Mouse (Mus musculus) hindbrain, embryonic 13.5 days (tissue): ENCODE data around the gene Slc25a34. TPM values are rescaled to one million over a fixed set of nuclear protein-coding genes. Genes with fewer than 3 reads are reported as not detected.

ENCODE experiments used
- ATAC-seq: fragments of 200-750 bp; cut with Nextera tagmentation; 2 replicates; pipeline ENCODE4 v1.8.0; 2017; ENCODE audit warnings: moderate TSS enrichment; ENCODE audit not compliant: low FRiP score
- H3K27ac ChIP-seq: fragments of 300-500 bp; sonication (generic); 2 replicates; pipeline ENCODE4 v1.5.1; 2015; ENCODE audit warnings: inconsistent platforms, mild to moderate bottlenecking, moderate library complexity
- H3K27me3 ChIP-seq: fragments of 300-500 bp; sonication (generic); 2 replicates; pipeline ENCODE4 v1.6.1; 2015; ENCODE audit warnings: mild to moderate bottlenecking, inconsistent platforms
- H3K36me3 ChIP-seq: fragments of 300-500 bp; sonication (generic); 2 replicates; pipeline ENCODE4 v1.6.1; 2015; ENCODE audit warnings: mild to moderate bottlenecking, inconsistent platforms
- H3K4me1 ChIP-seq: fragments of 300-500 bp; sonication (generic); replicated peaks from 2 replicates; pipeline ENCODE4 v1.6.1; 2015; ENCODE audit warnings: inconsistent platforms
- H3K4me2 ChIP-seq: fragments of 300-500 bp; sonication (generic); 2 replicates; pipeline ENCODE4 v1.6.1; 2015; ENCODE audit warnings: inconsistent platforms, mild to moderate bottlenecking, moderate library complexity
- H3K4me3 ChIP-seq: fragments of 300-500 bp; sonication (generic); 2 replicates; pipeline ENCODE4 v1.5.1; 2015; ENCODE audit warnings: mild to moderate bottlenecking, inconsistent platforms
- H3K9ac ChIP-seq: fragments of 300-500 bp; sonication (generic); 2 replicates; pipeline ENCODE4 v1.6.1; 2015; ENCODE audit warnings: mild to moderate bottlenecking, inconsistent platforms
- H3K9me3 ChIP-seq: fragments of 300-500 bp; sonication (generic); 2 replicates; pipeline ENCODE4 v1.6.1; 2016; ENCODE audit warnings: inconsistent platforms
- WGBS: fragments of 180-500 bp; shearing (Covaris S2); methylation state at CpG from one replicate; pipeline ENCODE4 v1.1.7; 2015; 5-methylcytosine and 5-hydroxymethylcytosine counted together
- polyA plus RNA-seq: library from polyadenylated mRNA; unstranded; fragments of >200 nt; fragmentation: Nextera tagmentation; extraction: Ambion mirVana; gene quantifications from 2 replicates; pipeline ENCODE4 v1.2.1, GENCODE M21; 2015

Slc25a34 gene
- 0.26 TPM in 1 of 2 replicates, not detected in the other for polyA plus RNA-seq

DNA sequence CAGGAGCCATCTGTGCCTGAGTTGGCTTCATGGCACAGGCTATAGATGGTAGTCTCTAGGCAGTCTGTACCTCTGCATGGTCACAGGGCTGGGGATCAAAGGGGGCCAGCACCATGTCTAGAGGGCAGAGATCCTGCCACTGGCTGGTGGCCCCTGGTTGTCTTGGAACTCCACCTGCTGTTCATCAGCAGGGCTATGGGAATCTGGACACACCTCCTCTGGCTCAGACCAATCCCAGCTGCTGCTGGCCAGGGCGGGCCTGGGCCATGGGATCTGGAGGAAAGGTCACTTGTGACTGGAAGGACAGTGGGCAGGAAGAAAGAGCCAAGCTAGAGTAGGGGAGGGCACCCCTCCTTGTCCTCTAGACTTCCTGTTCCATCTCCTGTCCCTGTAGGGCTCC, at the start of gene Slc25a34:
TSS of gene Slc25a34 (minus strand) at position 156 of the 400 bp plus-strand sequence.
- no peak for ATAC-seq
- Histone ChIP-seq H3K27me3 (0 out of 2 replicates have a peak, but pooled peaks cover 4% of the 10 kb centered on the region), H3K4me3 (no peak within 1 kb of the TSS), H3K4me2 (no peak within 1 kb of the TSS), H3K36me3 (peaks cover 39% of the 10 kb centered on the region), H3K9me3 (no peaks in the 10 kb centered on the region), H3K9ac (peak within 1 kb of the TSS; percentile 29; the same call in 1 of the 2 replicates), H3K4me1 (0 out of 2 replicates have a peak, but pooled peaks cover 3% of the 10 kb centered on the region), H3K27ac (peak within 1 kb of the TSS; percentile 23; the same call in 1 of the 2 replicates)
- 67% methylated on average over 1 of the region's 1 CpGs for WGBS

DNA sequence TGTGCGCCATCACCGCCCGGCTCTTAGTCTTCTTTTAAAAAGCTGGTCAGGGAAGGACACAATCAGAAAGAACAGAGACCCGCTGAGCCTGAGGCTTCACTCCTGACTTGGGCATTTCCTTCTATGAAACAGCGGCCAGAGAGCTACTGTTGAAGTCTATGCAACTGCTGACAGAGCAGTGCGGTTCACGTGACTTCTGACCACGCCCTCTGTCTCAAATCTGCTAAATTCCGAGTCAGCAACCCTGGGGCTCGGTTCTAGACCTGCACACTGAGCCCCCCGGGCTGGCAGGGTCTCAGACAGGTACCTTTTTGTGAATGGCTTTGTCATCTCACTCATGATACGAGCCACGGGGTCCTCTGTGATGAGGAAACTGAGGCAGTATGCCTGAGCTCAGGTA, 48.7 kb upstream of the Slc25a34 start:
- H3K9ac ChIP-seq: no peak overlapping the region
- H3K9me3 ChIP-seq: no peaks in the 10 kb centered on the region
- H3K36me3 ChIP-seq: no peaks in the 10 kb centered on the region
- no peak for ATAC-seq
- no peak overlapping the region for H3K27ac ChIP-seq
- H3K4me2 ChIP-seq: no peak overlapping the region
- WGBS: 81% methylated on average over 13 of the region's 13 CpGs
- no peaks in the 10 kb centered on the region for H3K27me3 ChIP-seq
- no peaks in the 10 kb centered on the region for H3K4me1 ChIP-seq
- H3K4me3 ChIP-seq: no peak overlapping the region

GRCm38 (mm10) chr4:141671389-141671788, 47.8 kb upstream of the Slc25a34 start:
- Histone ChIP-seq H3K9me3 (no peaks in the 10 kb centered on the region), H3K4me2 (no peak overlapping the region), H3K27me3 (no peaks in the 10 kb centered on the region), H3K9ac (no peak overlapping the region), H3K4me1 (no peaks in the 10 kb centered on the region), H3K27ac (no peak overlapping the region), H3K4me3 (no peak overlapping the region), H3K36me3 (no peaks in the 10 kb centered on the region)
- 86% methylated on average over 4 of the region's 4 CpGs for WGBS
- no peak for ATAC-seq

DNA sequence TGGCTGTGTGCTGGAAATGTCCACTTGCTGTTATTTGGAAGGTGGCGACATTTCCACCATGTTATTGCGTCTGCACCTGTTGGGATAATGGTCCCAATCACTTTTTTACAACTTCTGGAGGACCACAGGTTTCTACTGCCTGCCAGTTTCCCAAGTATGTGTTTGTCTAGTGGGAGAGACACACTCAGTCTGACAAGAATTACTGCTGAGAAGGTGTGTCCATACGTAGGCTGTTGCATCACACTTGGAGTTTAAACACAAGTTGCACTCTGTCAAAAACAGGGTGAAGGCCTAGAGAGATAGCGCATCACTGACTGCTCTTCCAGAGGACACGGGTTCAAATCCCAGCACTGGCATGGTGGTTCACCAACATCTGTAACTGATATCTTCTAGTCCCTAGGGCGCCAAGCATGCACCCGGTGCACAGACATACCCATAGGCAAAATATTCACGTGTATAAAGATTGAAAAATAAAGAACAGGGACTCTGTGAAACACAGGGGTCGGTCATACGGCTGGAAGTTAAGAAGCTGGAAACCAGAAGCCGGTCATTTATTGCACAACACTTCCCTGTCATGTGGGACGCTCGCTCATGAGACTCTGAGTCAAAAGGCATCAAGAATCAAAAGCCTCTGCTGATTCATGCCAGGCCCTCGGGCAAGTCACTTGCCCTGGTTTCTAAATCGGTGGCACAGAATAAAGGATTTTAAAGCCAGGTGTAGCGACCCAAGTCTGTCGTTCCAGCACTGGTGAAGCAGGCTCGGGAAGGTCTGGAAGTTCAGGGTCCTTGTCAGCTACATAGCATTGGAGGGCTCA, 46.5 kb upstream of the Slc25a34 start:
- H3K9ac ChIP-seq: no peak overlapping the region
- H3K27ac ChIP-seq: no peak overlapping the region
- WGBS: 90% methylated on average over 18 of the region's 18 CpGs
- H3K4me1 ChIP-seq: peaks cover under 1% of the 10 kb centered on the region; the same call in 1 of the 2 replicates
- no peak for ATAC-seq
- no peaks in the 10 kb centered on the region for H3K27me3 ChIP-seq
- no peaks in the 10 kb centered on the region for H3K9me3 ChIP-seq
- no peaks in the 10 kb centered on the region for H3K36me3 ChIP-seq
- H3K4me3 ChIP-seq: no peak overlapping the region
- no peak overlapping the region for H3K4me2 ChIP-seq

DNA sequence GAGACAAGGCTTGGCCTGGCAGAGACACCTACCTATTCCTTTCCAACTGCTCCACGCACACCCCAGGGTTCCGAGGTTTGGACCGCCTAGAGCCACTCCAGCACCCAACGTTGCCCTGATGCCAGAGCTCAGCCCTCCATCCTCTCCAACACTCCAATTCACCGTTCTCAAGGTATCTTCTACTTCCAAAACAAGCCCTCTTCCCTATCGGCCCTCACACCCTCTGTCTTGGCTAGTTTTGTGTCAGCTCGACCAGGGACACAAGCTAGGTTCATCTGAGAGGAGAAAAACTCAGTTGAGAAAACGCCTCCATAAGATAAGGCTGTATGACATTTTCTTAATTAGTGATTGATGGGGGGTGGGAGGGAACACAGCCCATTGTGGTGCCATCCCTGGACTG, 41.2 kb upstream of the Slc25a34 start, which contains the start of gene Plekhm2:
TSS of gene Plekhm2 (minus strand) at position 101 of the 400 bp plus-strand sequence.
- no peak for ATAC-seq
- Histone ChIP-seq H3K9me3 (no peaks in the 10 kb centered on the region), H3K27ac (peak within 1 kb of the TSS; percentile 86), H3K4me1 (peaks cover 19% of the 10 kb centered on the region), H3K4me3 (peak within 1 kb of the TSS; percentile 81), H3K9ac (peak within 1 kb of the TSS; percentile 93), H3K4me2 (peak within 1 kb of the TSS; percentile 85), H3K36me3 (peaks cover 13% of the 10 kb centered on the region), H3K27me3 (no peaks in the 10 kb centered on the region)
- WGBS: 75% methylated on average over 8 of the region's 8 CpGs

GRCm38 (mm10) chr4:141664011-141664745, 40.6 kb upstream of the Slc25a34 start:
- H3K9ac ChIP-seq: peak overlapping the region; percentile 93
- WGBS: 1% methylated on average over 42 of the region's 60 CpGs
- H3K4me1 ChIP-seq: peaks cover 19% of the 10 kb centered on the region
- H3K27me3 ChIP-seq: no peaks in the 10 kb centered on the region
- peak; percentile 78 for ATAC-seq
- H3K27ac ChIP-seq: peak overlapping the region; percentile 86
- H3K36me3 ChIP-seq: peaks cover 17% of the 10 kb centered on the region
- H3K4me3 ChIP-seq: peak overlapping the region; percentile 81
- H3K4me2 ChIP-seq: peak overlapping the region; percentile 85
- no peaks in the 10 kb centered on the region for H3K9me3 ChIP-seq

GRCm38 (mm10) chr4:141663122-141663931, 39.7 kb upstream of the Slc25a34 start:
- Histone ChIP-seq H3K4me1 (peaks cover 23% of the 10 kb centered on the region), H3K36me3 (peaks cover 17% of the 10 kb centered on the region), H3K9me3 (no peaks in the 10 kb centered on the region), H3K4me2 (peak overlapping the region; percentile 85), H3K4me3 (peak overlapping the region; percentile 81), H3K27me3 (no peaks in the 10 kb centered on the region), H3K27ac (peak overlapping the region; percentile 86), H3K9ac (peak overlapping the region; percentile 93)
- WGBS: 4% methylated on average over 47 of the region's 47 CpGs
- ATAC-seq: peak; percentile 40

DNA sequence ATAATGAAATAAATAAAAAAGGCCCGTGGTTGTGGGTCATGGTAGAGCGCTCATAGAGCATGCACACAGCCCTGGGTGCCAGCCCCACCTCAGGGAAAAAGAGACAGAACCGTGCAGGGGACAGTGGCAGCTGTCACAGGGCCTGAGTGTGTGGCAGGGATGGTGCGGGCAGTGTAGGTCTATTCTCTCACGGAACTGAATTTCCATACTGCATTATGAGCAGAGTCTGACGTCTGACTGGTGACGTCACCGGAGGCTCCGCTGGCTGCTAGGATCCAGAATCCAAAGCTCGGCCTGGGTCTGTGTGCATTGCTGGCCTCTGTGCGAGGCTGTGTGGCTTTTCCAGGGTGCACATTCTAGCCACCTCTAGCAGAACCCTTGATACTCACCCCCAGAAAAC, 37.3 kb upstream of the Slc25a34 start:
- H3K36me3 ChIP-seq: peaks cover 23% of the 10 kb centered on the region
- no peak overlapping the region for H3K4me2 ChIP-seq
- no peak overlapping the region for H3K4me3 ChIP-seq
- H3K9ac ChIP-seq: peak overlapping the region; percentile 35; the same call in 1 of the 2 replicates
- WGBS: 80% methylated on average over 11 of the region's 11 CpGs
- ATAC-seq: no peak
- H3K4me1 ChIP-seq: peaks cover 32% of the 10 kb centered on the region
- no peak overlapping the region for H3K27ac ChIP-seq
- H3K9me3 ChIP-seq: no peaks in the 10 kb centered on the region
- no peaks in the 10 kb centered on the region for H3K27me3 ChIP-seq

DNA sequence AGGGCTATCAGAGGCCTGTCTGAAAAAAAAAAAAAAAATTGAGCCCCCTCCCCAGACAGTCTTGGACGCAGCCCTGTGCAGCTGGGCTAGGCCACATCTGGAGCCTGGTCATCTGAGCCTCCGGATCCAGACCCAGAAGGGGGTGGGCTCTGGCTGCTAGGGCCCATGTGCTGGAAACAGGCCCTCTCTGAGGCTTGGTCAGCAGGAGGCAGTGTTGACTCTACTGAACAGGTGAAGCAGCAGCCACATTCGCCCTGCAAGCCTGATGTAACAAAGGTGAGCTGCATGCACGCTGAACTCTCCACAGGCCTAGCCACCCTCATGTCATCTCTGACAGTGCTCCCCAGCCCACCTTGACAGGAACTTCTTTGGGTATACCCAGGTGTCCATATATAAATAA, 36.1 kb upstream of the Slc25a34 start:
- Histone ChIP-seq H3K27me3 (no peaks in the 10 kb centered on the region), H3K4me1 (peaks cover 30% of the 10 kb centered on the region), H3K4me3 (no peak overlapping the region), H3K36me3 (peaks cover 23% of the 10 kb centered on the region), H3K9ac (no peak overlapping the region), H3K27ac (no peak overlapping the region), H3K4me2 (no peak overlapping the region), H3K9me3 (no peaks in the 10 kb centered on the region)
- no peak for ATAC-seq
- WGBS: 68% methylated on average over 4 of the region's 4 CpGs

DNA sequence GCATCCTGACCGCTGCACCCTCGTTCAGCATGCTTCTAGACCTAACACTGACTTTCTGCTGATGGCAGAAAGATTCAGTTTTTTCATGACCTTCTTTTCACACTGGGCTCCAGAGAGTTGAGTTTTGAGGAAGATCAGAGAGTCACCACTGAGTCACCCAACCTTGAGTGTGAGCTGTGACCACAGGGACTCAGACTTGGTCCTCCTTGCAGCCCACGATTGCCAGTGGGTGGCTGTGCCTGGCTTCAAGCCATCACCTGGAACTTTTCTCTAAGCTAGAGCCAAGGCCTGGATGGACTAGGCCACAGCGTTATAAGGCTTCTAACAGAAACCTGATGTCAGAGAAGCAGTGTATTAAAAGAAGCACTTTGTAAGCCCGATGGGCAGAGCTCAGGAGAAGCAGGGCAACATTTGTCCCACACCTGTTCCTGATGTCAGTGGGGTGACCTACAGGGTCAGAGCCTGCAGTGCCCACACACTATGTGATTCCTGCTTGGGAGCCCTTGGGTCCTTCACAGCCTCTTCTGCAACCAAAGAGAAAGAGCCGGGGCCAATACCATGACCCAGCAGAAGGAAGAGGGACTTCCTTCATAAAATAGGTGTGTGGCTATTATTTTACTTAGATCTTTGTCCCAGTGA, 35.3 kb upstream of the Slc25a34 start:
- H3K36me3 ChIP-seq: peaks cover 25% of the 10 kb centered on the region
- H3K4me2 ChIP-seq: no peak overlapping the region
- H3K9ac ChIP-seq: no peak overlapping the region
- ATAC-seq: no peak
- H3K27ac ChIP-seq: no peak overlapping the region
- H3K27me3 ChIP-seq: no peaks in the 10 kb centered on the region
- no peak overlapping the region for H3K4me3 ChIP-seq
- H3K4me1 ChIP-seq: peaks cover 31% of the 10 kb centered on the region
- no peaks in the 10 kb centered on the region for H3K9me3 ChIP-seq
- WGBS: 93% methylated on average over 6 of the region's 6 CpGs

DNA sequence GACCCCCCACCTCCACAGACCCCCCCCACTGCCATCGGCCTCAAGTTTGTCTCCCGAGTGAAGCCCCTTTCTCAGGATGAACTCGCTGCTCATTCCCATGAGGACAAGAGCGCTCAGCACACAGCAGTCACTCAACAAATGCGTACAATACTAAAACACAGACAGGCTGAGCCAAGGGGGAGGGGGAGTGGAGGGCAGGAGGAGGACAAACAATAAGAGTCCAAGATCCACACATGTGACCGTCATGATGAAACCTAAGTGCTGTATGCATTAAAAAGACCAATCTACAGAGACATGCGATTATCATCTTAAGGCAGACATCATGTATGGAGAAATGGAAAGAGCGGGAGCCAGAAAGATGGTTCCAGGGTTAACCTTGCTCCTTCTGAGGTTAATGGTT, 33.3 kb upstream of the Slc25a34 start:
- Histone ChIP-seq H3K9me3 (no peaks in the 10 kb centered on the region), H3K4me1 (peaks cover 34% of the 10 kb centered on the region), H3K27me3 (no peaks in the 10 kb centered on the region), H3K9ac (no peak overlapping the region), H3K27ac (peak overlapping the region; percentile 52; the same call in 1 of the 2 replicates), H3K4me2 (no peak overlapping the region), H3K4me3 (no peak overlapping the region), H3K36me3 (peaks cover 37% of the 10 kb centered on the region)
- ATAC-seq: no peak
- WGBS: 60% methylated on average over 8 of the region's 8 CpGs
